Mouse (Mus musculus) embryonic facial prominence, embryonic 10.5 days (tissue): Measurements from ENCODE around the gene Nrgn. TPM values are rescaled to one million over a fixed set of nuclear protein-coding genes. Genes with fewer than 3 reads are reported as not detected.
A peak's percentile ranks its signal among the peaks of the same experiment; 100 is the strongest.

Experiments used
- DNase-seq: peaks from one replicate; pipeline ENCODE4 v3.0.0-alpha.2; 2017; ENCODE audit warnings: low spot score
- H3K27ac ChIP-seq: fragments of 300-500 bp; sonication (generic); replicated peaks from 2 replicates; pipeline ENCODE4 v1.5.1; 2016; ENCODE audit warnings: mild to moderate bottlenecking
- H3K27me3 ChIP-seq: fragments of 300-500 bp; sonication (generic); replicated peaks from 2 replicates; pipeline ENCODE4 v1.6.1; 2016; ENCODE audit warnings: low read depth, mild to moderate bottlenecking; ENCODE audit not compliant: poor library complexity, severe bottlenecking
- H3K36me3 ChIP-seq: fragments of 300-500 bp; sonication (generic); replicated peaks from 2 replicates; pipeline ENCODE4 v1.6.1; 2016; ENCODE audit warnings: mild to moderate bottlenecking, moderate library complexity
- H3K4me1 ChIP-seq: fragments of 300-500 bp; sonication (generic); 2 replicates; pipeline ENCODE4 v1.6.1; 2016
- H3K4me3 ChIP-seq: fragments of 300-500 bp; sonication (generic); 2 replicates; pipeline ENCODE4 v1.5.1; 2016; ENCODE audit warnings: mild to moderate bottlenecking, moderate library complexity
- H3K9me3 ChIP-seq: fragments of 300-500 bp; sonication (generic); 2 replicates; pipeline ENCODE4 v1.6.1; 2016; ENCODE audit warnings: mild to moderate bottlenecking
- WGBS: fragments of 180-500 bp; shearing (Covaris S2); methylation state at CpG from one replicate; pipeline ENCODE4 v1.1.7; 2016; 5-methylcytosine and 5-hydroxymethylcytosine counted together
- polyA plus RNA-seq: library from polyadenylated mRNA; unstranded; fragments of >200 nt; fragmentation: Nextera tagmentation; extraction: Ambion mirVana; gene quantifications from 2 replicates; pipeline ENCODE4 v1.2.1, GENCODE M21; 2016

The Nrgn gene
- polyA plus RNA-seq, 1 experiment from 2014 or later = 1.0 TPM

- Histone ChIP-seq H3K4me3 (no peak overlapping the region), H3K4me1 (peaks cover 34% of the 10 kb centered on the region), H3K9me3 (no peaks in the 10 kb centered on the region), H3K27ac (no peak overlapping the region), H3K36me3 (no peaks in the 10 kb centered on the region), H3K27me3 (peaks cover 100% of the 10 kb centered on the region)
- DNase-seq = no peak
- WGBS = 60% methylated on average over 1 of the region's 1 CpGs
These were observed 2.3 kb downstream of the Nrgn start for GRCm38 (mm10) chr9:37550435-37550834.

GRCm38 (mm10) chr9:37546889-37547288 is 5.8 kb downstream of the Nrgn start:
- H3K9me3 ChIP-seq = no peaks in the 10 kb centered on the region
- peaks cover 24% of the 10 kb centered on the region for H3K4me1 ChIP-seq
- H3K4me3 ChIP-seq = no peak overlapping the region
- H3K27ac ChIP-seq = no peak overlapping the region
- DNase-seq = no peak
- H3K27me3 ChIP-seq = peaks cover 99% of the 10 kb centered on the region
- 66% methylated on average over 1 of the region's 1 CpGs for WGBS
- H3K36me3 ChIP-seq = no peaks in the 10 kb centered on the region

GRCm38 (mm10) chr9:37545847-37546452 is 6.8 kb downstream of the Nrgn start:
- WGBS = 9% methylated on average over 27 of the region's 27 CpGs
- peak overlapping the region; percentile 44 for H3K4me3 ChIP-seq

GRCm38 (mm10) chr9:37545166-37545610 is 7.5 kb downstream of the Nrgn start:
- 3% methylated on average over 17 of the region's 17 CpGs for WGBS
- H3K9me3 ChIP-seq = no peaks in the 10 kb centered on the region
- DNase-seq = peak; percentile 30
- H3K4me1 ChIP-seq = peaks cover 22% of the 10 kb centered on the region
- H3K27ac ChIP-seq = no peak overlapping the region
- H3K4me3 ChIP-seq = peak overlapping the region; percentile 44
- H3K27me3 ChIP-seq = peaks cover 90% of the 10 kb centered on the region
- H3K36me3 ChIP-seq = no peaks in the 10 kb centered on the region

More at GRCm38 (mm10) chr9:37545847-37546452, 6.8 kb downstream of the Nrgn start:
- H3K36me3 ChIP-seq = no peaks in the 10 kb centered on the region
- no peak overlapping the region for H3K27ac ChIP-seq
- H3K9me3 ChIP-seq = no peaks in the 10 kb centered on the region
- peaks cover 22% of the 10 kb centered on the region for H3K4me1 ChIP-seq
- DNase-seq = peak; percentile 26
- H3K27me3 ChIP-seq = peaks cover 95% of the 10 kb centered on the region

- 1% methylated on average over 29 of the region's 29 CpGs for WGBS
- Histone ChIP-seq H3K4me1 (peaks cover 22% of the 10 kb centered on the region), H3K27ac (no peak overlapping the region), H3K36me3 (no peaks in the 10 kb centered on the region), H3K4me3 (peak overlapping the region; percentile 44), H3K9me3 (no peaks in the 10 kb centered on the region), H3K27me3 (peaks cover 90% of the 10 kb centered on the region)
- DNase-seq = peak; percentile 74
These were observed 8.1 kb downstream of the Nrgn start for GRCm38 (mm10) chr9:37544447-37545165.

DNA sequence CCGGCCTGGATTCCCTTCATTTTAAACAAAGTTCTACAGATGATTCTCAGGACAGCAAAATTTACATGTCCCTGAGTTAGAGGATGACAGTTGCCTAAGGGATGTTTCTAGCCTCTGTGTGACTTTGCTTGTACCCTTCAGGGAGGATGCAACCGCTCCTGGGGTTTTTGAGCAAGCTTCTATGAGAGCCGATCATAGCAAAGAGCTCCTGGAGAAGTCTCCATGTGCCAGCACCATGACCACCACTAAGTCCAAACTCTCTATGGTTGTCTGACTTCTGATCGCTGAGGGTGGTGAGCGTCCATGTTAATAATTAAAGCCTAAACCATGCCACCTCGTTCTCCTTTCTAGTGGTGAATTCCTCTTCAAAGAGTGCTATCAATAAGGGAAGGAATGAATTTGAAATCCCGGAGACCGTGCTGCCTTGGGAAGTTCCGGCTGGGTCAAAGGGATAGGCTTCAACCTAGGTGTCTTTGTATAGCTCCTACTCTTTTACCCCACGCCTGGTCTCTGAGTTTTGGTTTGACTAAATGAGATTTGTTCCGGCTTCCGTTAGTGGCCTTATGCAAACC is 8.7 kb downstream of the Nrgn start:
- no peaks in the 10 kb centered on the region for H3K36me3 ChIP-seq
- H3K27ac ChIP-seq = no peak overlapping the region
- H3K4me1 ChIP-seq = peaks cover 27% of the 10 kb centered on the region
- peak overlapping the region; percentile 44 for H3K4me3 ChIP-seq
- H3K27me3 ChIP-seq = peaks cover 90% of the 10 kb centered on the region
- 26% methylated on average over 12 of the region's 12 CpGs for WGBS
- DNase-seq = no peak
- no peaks in the 10 kb centered on the region for H3K9me3 ChIP-seq

DNA sequence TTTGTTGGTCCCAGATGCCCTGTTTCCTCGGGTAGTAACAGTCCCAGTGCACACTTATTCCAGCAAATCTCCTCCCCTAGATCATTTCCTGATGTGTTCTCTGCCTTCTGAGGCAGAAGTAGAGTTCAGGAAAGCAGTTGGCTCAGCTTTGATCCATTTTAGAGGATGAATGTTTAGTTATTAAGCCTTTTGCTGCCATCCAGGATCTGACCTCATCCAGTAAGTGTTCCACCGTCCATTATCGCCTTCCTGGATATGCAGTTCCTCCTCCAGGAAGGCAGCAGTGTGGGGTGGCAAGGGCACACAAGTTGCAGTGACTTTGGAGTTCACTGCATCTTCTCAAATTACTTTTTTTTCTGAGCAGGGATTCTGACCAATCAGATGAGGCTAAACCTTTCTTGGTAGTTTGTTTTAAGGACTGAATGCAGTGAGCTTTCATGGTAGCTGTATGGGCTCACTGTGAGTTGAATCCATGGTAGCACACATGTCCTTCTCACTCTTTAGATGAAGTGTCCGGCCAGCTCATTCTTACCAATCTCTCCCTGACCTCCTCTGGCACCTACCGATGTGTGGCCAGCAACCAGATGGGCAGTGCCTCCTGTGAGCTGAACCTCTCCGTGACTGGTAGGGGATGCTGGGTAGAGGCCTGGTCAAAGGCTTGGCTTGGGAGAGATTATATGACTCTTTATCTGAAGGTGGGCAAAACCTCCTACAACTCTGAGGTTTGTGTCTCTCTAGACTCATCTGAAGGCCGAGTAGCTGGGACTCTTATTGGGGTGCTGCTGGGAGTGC is 10.7 kb downstream of the Nrgn start:
- 71% methylated on average over 7 of the region's 7 CpGs for WGBS
- Histone ChIP-seq H3K27me3 (peaks cover 89% of the 10 kb centered on the region), H3K36me3 (no peaks in the 10 kb centered on the region), H3K9me3 (no peaks in the 10 kb centered on the region), H3K4me1 (peaks cover 34% of the 10 kb centered on the region), H3K4me3 (no peak overlapping the region), H3K27ac (no peak overlapping the region)
- no peak for DNase-seq

GRCm38 (mm10) chr9:37540701-37541575 is 11.8 kb downstream of the Nrgn start:
- DNase-seq = no peak
- Histone ChIP-seq H3K4me1 (peaks cover 33% of the 10 kb centered on the region), H3K4me3 (no peak overlapping the region), H3K9me3 (no peaks in the 10 kb centered on the region), H3K27me3 (peaks cover 78% of the 10 kb centered on the region), H3K36me3 (no peaks in the 10 kb centered on the region), H3K27ac (no peak overlapping the region)
- 86% methylated on average over 6 of the region's 6 CpGs for WGBS

GRCm38 (mm10) chr9:37540226-37540625 is 12.5 kb downstream of the Nrgn start:
- WGBS = 92% methylated on average over 4 of the region's 4 CpGs
- no peaks in the 10 kb centered on the region for H3K9me3 ChIP-seq
- H3K36me3 ChIP-seq = no peaks in the 10 kb centered on the region
- peaks cover 26% of the 10 kb centered on the region for H3K4me1 ChIP-seq
- DNase-seq = no peak
- peaks cover 71% of the 10 kb centered on the region for H3K27me3 ChIP-seq
- H3K4me3 ChIP-seq = no peak overlapping the region
- H3K27ac ChIP-seq = no peak overlapping the region

- Histone ChIP-seq H3K4me1 (peaks cover 18% of the 10 kb centered on the region), H3K27ac (no peak within 1 kb of the TSS), H3K36me3 (no peaks in the 10 kb centered on the region), H3K27me3 (peaks cover 65% of the 10 kb centered on the region), H3K4me3 (no peak within 1 kb of the TSS), H3K9me3 (no peaks in the 10 kb centered on the region)
- WGBS = 43% methylated on average over 23 of the region's 23 CpGs
- no peak for DNase-seq
These were observed 13.3 kb downstream of the Nrgn start, which contains the start of gene Vsig2 for GRCm38 (mm10) chr9:37539170-37540025. Gene Vsig2, plus strand, starts transcription at chr9:37539255.

DNA sequence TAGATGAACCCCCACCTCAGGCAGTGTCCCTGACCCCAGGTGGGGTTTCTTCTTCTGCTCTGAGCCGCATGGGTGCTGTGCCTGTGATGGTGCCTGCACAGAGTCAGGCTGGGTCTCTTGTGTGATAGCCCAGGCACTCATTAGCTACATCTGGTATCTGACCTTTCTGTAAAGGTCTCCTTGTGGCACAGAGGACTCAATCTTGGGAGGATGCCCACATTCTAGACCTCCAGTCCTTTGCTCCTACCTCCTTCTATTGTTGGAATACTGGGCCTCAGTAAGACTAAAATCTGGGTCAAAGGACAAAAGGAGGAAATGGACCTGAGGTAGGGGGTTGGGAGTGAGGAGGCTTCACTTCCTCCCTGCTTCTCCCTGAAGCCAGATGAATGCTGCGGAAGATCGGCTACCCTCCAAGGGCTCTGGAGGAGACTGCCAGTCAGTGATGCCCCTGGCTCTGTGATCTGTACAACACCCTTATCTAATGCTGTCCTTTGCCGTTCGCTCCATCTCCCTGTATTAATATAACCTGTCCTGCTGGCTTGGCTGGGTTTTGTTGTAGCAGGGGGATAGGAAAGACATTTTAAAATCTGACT is 14.9 kb downstream of the Nrgn start:
- 54% methylated on average over 5 of the region's 5 CpGs for WGBS
- no peak for DNase-seq
- peaks cover 14% of the 10 kb centered on the region for H3K4me1 ChIP-seq
- H3K27ac ChIP-seq = no peak overlapping the region
- peaks cover 62% of the 10 kb centered on the region for H3K27me3 ChIP-seq
- no peak overlapping the region for H3K4me3 ChIP-seq
- H3K9me3 ChIP-seq = no peaks in the 10 kb centered on the region
- no peaks in the 10 kb centered on the region for H3K36me3 ChIP-seq
